Mouse (Mus musculus): ENCODE measurements around the gene Nod1.
A peak's percentile ranks its signal among the peaks of the same experiment; 100 is the strongest.

GRCm38 (mm10) chr6:55016710-55017583 lies 44.5 kb upstream of the Nod1 start:
- TF ChIP-seq CTCF (IDR thresholded peaks at IDR 0.05; ENCODE audit: low read depth) = peak; percentile 92
- TF ChIP-seq EP300 (IDR thresholded peaks at IDR 0.05; ENCODE audit: low read depth) = no peak

Data from liver, embryonic 14.5 days (tissue).